Mouse (Mus musculus) heart, postnatal 0 days (tissue): ENCODE measurements around the gene Ccdc137.

ENCODE experiments used
- CTCF ChIP-seq: IDR thresholded peaks from 2 replicates; pipeline ENCODE4 v1.5.1; 2016; ENCODE audit warnings: antibody characterized with exemption, control low read depth, low read depth
- EP300 ChIP-seq: IDR thresholded peaks from 2 replicates; pipeline ENCODE4 v1.6.1; 2016; ENCODE audit warnings: antibody characterized with exemption, low read depth

DNA sequence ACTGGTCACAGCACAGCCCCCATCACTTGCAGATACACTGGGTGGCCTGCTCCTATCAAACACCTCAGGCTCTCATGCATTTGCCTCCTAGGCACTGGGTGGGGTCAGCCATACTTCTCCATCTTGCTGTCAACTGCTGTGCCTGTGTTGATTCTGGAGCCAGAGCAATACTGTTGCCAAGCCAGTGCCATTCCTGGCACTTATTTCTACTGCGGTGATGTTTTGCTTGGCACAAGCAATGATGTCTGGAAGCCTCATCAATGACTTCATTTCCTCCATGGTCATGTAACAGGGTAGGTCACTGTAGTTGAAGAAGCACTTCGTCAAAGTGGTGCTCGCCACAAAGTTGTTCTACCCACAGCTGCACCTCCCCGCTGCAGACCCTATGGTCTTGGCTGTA, 7.6 kb downstream of the Ccdc137 start:
- no peak for TF ChIP-seq CTCF
- TF ChIP-seq EP300 = no peak
